Mouse (Mus musculus) heart, adult 9 months (tissue): Measurements from ENCODE around the gene Rnf144a.
"Not testable (repeated sequence)": the region's sequence is repeated elsewhere in the genome, so short reads cannot be mapped to it uniquely, and the experiment has no call there.

ENCODE experiments used
- DNase-seq, 2 experiments: peaks; one replicate each; pipeline ENCODE4 v3.0.0; 2022; ENCODE audit warnings: low spot score in 2 of 2

Gene Rnf144a

DNA sequence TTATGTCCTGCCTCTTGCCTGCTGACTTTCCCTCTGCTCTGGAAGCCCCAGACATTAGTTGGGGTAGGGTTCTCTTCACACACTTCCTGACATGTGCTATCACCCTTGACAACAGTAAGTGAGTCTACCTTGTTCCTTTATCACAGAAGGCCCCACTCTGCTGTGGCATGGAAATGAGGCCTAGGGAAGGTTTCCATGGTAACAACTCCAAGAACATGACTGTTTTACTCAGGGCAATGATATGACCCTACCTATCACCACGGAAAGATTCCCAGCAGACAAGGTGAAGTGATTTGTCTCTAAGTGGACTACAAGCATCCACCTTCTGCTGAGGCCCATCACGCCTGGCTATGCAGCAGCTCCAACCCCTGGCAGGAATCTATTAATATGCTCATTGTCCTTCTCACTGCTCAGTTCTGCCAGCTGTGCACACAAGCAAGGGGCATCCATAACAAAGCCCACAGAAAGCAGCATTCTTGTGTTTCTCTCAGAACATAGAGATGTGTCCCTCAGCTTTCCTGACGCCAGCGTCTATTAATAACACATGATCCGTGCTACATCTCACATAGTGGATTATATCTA lies 91.2 kb downstream of the Rnf144a start:
- DNase-seq: no peak

- DNase-seq: peak; percentile 51 to 54
Observed at GRCm38 (mm10) chr12:26316261-26316660, 98.8 kb downstream of the Rnf144a start.

GRCm38 (mm10) chr12:26314959-26315358 lies 100.1 kb downstream of the Rnf144a start:
- peak in 1 of 2 experiments; percentile 27 for DNase-seq

DNA sequence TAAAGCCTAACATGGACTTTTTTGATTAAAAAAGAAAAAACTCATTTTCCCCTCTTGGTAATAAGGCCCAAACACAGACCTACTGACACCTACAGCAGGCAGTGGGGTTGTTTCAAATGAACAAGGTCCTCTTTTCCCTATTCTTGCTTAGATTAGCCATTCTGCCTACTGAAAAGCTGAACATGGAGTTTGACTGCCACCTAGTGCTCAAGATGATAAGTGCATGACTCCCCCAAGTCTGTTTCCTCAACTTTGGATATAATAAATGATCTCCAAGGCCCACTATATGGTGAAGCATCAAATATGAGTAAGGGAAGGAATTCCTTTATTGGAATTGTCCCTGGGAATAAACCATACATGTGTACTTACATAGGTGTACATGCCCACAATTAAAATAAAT lies 103.5 kb downstream of the Rnf144a start:
- peak in 1 of 2 experiments; percentile 48 for DNase-seq

GRCm38 (mm10) chr12:26310247-26310646 lies 104.8 kb downstream of the Rnf144a start:
- DNase-seq: no peak

DNA sequence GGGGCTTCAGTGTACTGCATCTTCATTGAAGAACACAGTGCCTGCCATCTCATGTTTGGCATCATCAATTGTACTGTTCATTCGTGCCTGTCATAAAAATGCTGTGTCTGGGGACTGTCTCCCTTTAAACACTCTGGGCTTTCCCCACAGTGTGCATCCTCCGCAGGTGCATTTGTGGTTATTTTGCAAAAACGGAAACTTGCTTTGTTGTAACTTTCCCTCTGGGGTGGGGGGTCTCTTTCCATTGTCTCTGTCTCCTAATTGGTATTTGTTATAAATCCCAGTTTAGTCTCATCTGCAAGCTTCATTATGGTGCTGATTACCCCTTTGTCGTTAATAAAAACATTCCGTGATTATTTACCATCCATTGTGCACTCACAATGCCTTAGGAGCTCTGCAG lies 112.2 kb downstream of the Rnf144a start:
- no peak for DNase-seq

GRCm38 (mm10) chr12:26299515-26300090 lies 115.5 kb downstream of the Rnf144a start:
- no peak for DNase-seq

GRCm38 (mm10) chr12:26295995-26296394 lies 119.1 kb downstream of the Rnf144a start:
- DNase-seq: not testable (repeated sequence)

DNA sequence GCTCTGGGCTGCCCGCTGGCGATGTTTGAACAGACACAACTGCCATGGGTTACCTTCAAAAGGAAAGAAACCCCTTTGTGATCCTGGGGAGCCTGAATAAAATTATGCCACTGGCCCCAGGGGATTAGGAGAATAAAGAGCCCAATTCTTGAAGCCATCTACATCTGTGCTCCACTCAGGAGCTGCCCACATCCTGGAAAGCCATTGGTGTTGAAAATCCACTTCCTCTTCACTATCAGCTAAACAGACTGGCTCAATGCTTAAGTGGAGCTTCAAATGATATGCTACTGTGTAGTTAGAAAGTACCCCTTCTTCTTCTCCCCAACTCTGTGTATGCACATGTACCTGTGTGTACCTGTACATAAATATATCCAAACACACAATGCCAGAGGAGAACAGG lies 125.9 kb downstream of the Rnf144a start:
- DNase-seq: no peak

- DNase-seq: no peak
Observed at GRCm38 (mm10) chr12:26288347-26288746, 126.7 kb downstream of the Rnf144a start.

- DNase-seq: no peak
Observed at GRCm38 (mm10) chr12:26285939-26286338, 129.1 kb downstream of the Rnf144a start.

- no peak for DNase-seq
Observed at GRCm38 (mm10) chr12:26285460-26285859, 129.6 kb downstream of the Rnf144a start.

- DNase-seq: no peak
Observed at GRCm38 (mm10) chr12:26280719-26281480, 134.2 kb downstream of the Rnf144a start.

DNA sequence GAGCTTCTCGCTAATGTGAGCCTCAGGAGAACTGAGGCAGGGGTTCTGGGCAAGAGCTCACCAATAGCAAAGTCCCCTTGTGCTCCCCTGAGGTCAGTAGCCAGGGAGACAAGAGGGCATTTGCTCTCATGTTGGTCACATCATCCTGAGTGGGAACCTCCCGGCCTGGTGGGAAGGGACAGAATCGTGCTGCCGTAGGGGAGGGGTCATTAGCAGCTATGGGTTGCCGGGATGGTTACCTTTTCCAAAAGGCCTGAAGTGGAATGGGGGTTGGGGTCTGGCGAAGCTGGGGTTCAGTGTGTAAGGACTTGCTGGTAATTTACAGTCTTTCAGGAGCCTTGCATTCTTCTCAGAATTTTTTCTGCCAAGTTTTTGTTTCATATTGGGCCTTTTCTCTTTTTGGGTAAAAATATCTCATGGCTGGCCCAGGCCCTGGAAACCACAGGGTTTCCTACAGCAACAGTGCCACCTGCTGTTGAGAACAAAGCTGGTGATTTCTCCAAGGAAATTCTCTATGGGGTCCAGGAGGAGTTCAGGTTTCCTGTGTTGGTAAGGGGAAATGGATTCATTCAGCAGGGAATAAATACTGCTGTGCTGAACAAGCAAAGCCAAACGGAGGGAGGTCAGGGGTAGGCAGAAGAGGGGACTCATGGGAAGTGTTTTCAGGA lies 137.9 kb downstream of the Rnf144a start:
- DNase-seq: peak; percentile 10 to 15

- no peak for DNase-seq
Observed at GRCm38 (mm10) chr12:26276556-26276955, 138.5 kb downstream of the Rnf144a start.
